Mouse (Mus musculus) forebrain, postnatal 0 days (tissue): ENCODE measurements around the gene Mtmr2. TPM values are rescaled to one million over a fixed set of nuclear protein-coding genes. Genes with fewer than 3 reads are reported as not detected.
"Not testable (repeated sequence)": the region's sequence is repeated elsewhere in the genome, so short reads cannot be mapped to it uniquely, and the experiment has no call there.

Experiments used
- ATAC-seq: fragments of 200-750 bp; cut with Nextera tagmentation; 2 replicates; pipeline ENCODE4 v1.8.0; 2017; ENCODE audit warnings: mild to moderate bottlenecking, moderate library complexity
- DNase-seq: peaks from one replicate; pipeline ENCODE4 v3.0.0-alpha.2; 2015
- H3K27ac ChIP-seq: fragments of 300-500 bp; sonication (generic); 2 replicates; pipeline ENCODE4 v1.5.1; 2014; ENCODE audit warnings: low read depth, mild to moderate bottlenecking, antibody characterized with exemption, low read length, moderate library complexity, mixed read lengths
- H3K27me3 ChIP-seq: fragments of 300-500 bp; sonication (generic); 2 replicates; pipeline ENCODE4 v1.6.1; 2014; ENCODE audit warnings: mild to moderate bottlenecking, low read length, mixed read lengths; ENCODE audit not compliant: insufficient read depth
- H3K36me3 ChIP-seq: fragments of 300-500 bp; sonication (generic); 2 replicates; pipeline ENCODE4 v1.6.1; 2014; ENCODE audit warnings: mild to moderate bottlenecking, moderate library complexity; ENCODE audit not compliant: insufficient read depth
- H3K4me1 ChIP-seq: fragments of 300-500 bp; sonication (generic); 2 replicates; pipeline ENCODE4 v1.6.1; 2014; ENCODE audit warnings: antibody characterized with exemption; ENCODE audit not compliant: insufficient read depth
- H3K4me2 ChIP-seq: fragments of 300-500 bp; sonication (generic); 2 replicates; pipeline ENCODE4 v1.6.1; 2014; ENCODE audit warnings: low read depth, mild to moderate bottlenecking, moderate library complexity
- H3K4me3 ChIP-seq: fragments of 300-500 bp; sonication (generic); 2 replicates; pipeline ENCODE4 v1.5.1; 2014; ENCODE audit warnings: low read depth, low read length, mixed read lengths
- H3K9ac ChIP-seq: fragments of 300-500 bp; sonication (generic); 2 replicates; pipeline ENCODE4 v1.6.1; 2014; ENCODE audit warnings: mild to moderate bottlenecking
- H3K9me3 ChIP-seq: fragments of 300-500 bp; sonication (generic); 2 replicates; pipeline ENCODE4 v1.6.1; 2016; ENCODE audit warnings: low read length
- CTCF ChIP-seq: sonication (generic); IDR thresholded peaks from 2 replicates; pipeline ENCODE4 v1.5.1; 2016; ENCODE audit warnings: antibody characterized with exemption, control low read depth, low read depth
- WGBS: fragments of 180-500 bp; shearing (Covaris S2); extraction: QIAGEN DNeasy Blood & Tissue Kit; methylation state at CpG from one replicate; pipeline ENCODE4 v1.1.7; 2014; 5-methylcytosine and 5-hydroxymethylcytosine counted together
- polyA plus RNA-seq: library from polyadenylated mRNA; unstranded; fragments of >200 nt; fragmentation: Nextera tagmentation; extraction: Ambion mirVana; gene quantifications from 2 replicates; pipeline ENCODE4 v1.2.1, GENCODE M21; 2015
- total RNA-seq: library from RNA; depleted of rRNA; stranded (reverse); fragments of >200 nt; gene quantifications from 2 replicates; pipeline ENCODE4 v1.2.3, GENCODE M21; 2014

Gene Mtmr2
- total and polyA plus RNA-seq, 2 experiments from 2014 or later: 50.3 to 53.5 TPM

DNA sequence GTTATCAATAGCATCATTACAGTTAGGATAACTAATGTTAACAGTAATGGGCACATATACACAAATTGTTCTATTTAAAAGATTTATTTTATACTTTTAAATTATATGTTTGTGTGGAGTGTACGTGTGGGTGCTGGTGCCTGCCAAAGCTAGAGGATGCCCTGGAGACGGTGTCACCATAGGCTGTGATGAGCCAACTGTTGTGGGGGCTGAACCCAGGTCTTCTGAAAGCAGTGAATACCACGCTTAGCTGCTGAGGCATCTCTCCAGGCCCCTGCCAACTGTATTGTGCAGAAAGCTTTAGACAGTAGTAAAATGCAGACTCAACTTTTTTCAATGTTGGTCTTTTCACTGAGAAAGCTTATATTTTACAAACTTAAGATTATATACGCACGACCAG is 38.8 kb upstream of the Mtmr2 start:
- DNase-seq: no peak
- no peak for ATAC-seq

DNA sequence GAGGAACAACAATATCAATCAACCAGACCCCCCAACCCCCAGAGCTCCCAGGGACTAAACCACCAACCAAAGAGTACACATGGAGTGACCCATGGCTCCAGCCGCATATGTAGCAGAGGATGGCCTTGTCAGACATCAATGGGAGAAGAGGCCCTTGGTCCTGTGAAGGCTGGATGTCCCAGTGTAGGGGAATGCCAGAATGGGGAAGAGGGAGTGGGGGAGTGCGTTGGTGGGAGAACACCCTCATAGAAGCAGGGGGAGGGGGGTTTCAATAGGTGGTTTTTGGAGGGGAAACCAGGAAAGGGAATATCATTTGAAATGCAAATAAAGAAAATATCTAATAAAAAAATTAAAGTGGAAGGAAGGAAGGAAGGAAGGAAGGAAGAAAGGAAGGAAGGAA is 32.3 kb upstream of the Mtmr2 start:
- not testable (repeated sequence) for H3K9ac ChIP-seq, H3K36me3 ChIP-seq, H3K27ac ChIP-seq, ATAC-seq, H3K27me3 ChIP-seq, H3K9me3 ChIP-seq, DNase-seq, H3K4me2 ChIP-seq, H3K4me3 ChIP-seq, H3K4me1 ChIP-seq
- WGBS: 79% methylated on average over 2 of the region's 2 CpGs

More for the DNA sequence above, 38.8 kb upstream of the Mtmr2 start:
- Histone ChIP-seq H3K27me3 (no peaks in the 10 kb centered on the region), H3K4me1 (no peaks in the 10 kb centered on the region), H3K4me2 (no peak overlapping the region), H3K4me3 (no peak overlapping the region), H3K9ac (no peak overlapping the region), H3K27ac (no peak overlapping the region), H3K9me3 (no peaks in the 10 kb centered on the region), H3K36me3 (no peaks in the 10 kb centered on the region; the same call in 1 of the 2 replicates)
- TF ChIP-seq CTCF: no peak
- WGBS: 72% methylated on average over 5 of the region's 5 CpGs

DNA sequence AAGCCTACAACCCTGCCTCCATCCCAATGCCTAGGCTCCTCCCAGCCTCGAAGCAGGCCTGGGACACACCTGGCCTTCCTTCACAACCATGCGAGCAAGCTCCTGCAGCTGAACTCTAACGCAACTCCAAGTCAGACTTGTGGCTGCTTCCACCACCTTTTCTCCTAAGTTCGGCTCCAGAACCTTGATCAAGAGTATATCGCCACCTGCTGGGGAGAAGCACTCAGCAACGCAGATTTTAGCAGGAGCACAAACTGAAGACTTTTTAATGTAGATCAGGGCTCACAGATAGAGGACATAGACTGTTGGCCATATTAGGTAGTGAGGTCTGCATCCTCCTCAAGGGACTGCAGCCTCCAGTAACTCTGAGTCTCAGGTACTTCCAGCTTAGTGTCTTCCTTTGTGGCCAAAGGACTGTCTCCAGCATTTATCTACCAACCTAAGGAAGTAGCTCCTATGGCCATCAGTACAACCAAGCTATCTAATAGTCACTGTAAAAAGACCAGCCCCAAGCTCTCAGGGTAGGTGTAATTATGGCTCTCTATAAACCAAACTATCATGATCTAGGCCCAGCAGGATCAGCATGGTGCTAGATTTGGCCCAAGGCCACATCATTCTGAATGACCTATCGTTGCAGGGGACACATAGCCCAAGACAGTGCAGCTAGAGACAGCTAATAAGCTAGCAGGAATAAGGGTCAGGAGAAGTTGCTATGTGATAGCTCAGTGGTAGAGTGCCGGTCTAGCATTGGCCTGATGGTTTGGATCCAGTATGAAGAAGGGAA is 31.7 kb upstream of the Mtmr2 start:
- WGBS: 22% methylated on average over 8 of the region's 8 CpGs
- Histone ChIP-seq H3K9ac (no peak overlapping the region), H3K4me2 (no peak overlapping the region; the same call in 1 of the 2 replicates), H3K4me3 (no peak overlapping the region), H3K27ac (no peak overlapping the region), H3K36me3 (no peaks in the 10 kb centered on the region), H3K27me3 (no peaks in the 10 kb centered on the region), H3K9me3 (no peaks in the 10 kb centered on the region), H3K4me1 (no peaks in the 10 kb centered on the region)
- peak; percentile 77 for ATAC-seq
- TF ChIP-seq CTCF: peak; percentile 98
- DNase-seq: peak; percentile 91

DNA sequence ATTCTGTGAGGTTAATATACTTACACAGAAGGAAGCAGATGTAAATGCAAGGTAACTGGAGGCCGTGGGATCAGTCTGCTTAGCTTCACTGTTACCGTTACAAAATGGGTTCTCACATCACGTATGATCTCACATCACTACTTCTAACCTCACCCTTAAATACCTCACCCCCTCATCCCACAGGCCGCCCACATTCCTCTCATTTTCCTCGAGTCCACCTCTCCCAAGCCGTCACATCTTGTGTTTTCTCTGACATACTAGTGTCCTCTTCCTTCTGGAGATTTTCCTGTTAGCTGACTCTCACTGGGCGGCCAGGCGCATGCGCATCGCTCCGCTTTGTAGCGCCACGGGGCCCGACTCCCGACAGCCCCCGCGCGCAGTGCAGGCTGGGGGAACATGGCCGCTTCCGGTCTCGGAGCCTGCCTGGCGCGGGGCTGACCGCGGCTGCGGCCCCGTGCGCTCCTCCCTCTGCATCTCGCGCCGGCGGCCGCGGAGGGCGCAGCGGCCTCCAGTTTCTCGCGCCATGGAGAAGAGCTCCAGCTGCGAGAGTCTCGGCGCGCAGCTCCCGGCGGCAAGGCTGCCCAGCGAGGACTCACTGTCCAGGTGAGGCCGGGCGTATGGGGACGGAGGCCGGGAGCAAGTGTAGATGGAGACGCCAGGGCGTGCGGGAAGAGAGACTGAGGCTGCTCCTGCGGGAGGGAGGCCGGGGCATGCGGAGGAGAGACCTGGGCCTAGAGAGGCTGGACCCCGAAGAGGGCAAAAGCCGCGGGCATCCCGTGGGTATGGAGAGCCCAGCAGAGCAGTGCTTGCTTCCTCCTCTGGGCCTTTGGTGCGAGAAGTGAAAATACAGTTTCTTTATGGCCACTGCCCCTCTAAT is 826 bp downstream of the Mtmr2 start:
- peak; percentile 97 for DNase-seq
- peak; percentile 20 for TF ChIP-seq CTCF
- WGBS: under 1% methylated on average over 60 of the region's 60 CpGs

DNA sequence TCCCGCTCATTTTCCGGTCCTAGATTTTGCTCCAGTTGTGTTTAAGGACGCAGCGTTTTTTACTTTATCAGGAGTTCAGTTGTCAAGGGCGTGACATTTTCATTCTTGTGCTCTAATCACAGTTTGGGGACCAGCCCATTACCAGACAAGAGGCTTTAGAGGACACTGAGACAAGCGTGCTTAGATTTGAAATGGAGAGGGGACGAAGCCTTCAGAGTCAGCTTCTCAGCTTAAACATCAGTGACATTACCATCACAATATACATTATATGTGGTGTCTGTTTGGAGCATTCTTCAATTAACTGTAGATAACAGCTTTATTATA is 1.4 kb downstream of the Mtmr2 start:
- Histone ChIP-seq H3K9me3 (no peaks in the 10 kb centered on the region), H3K27me3 (no peaks in the 10 kb centered on the region), H3K4me3 (peak overlapping the region; percentile 78), H3K36me3 (no peaks in the 10 kb centered on the region), H3K4me1 (peaks cover 9% of the 10 kb centered on the region; the same call in 1 of the 2 replicates), H3K9ac (peak overlapping the region; percentile 90), H3K4me2 (peak overlapping the region; percentile 69), H3K27ac (peak overlapping the region; percentile 89)
- no peak for DNase-seq
- no peak; the same call in 1 of the 2 replicates for ATAC-seq
- TF ChIP-seq CTCF: no peak
- WGBS: 4% methylated on average over 7 of the region's 7 CpGs

More for the DNA sequence above, 826 bp downstream of the Mtmr2 start:
- Histone ChIP-seq H3K27ac (peak overlapping the region; percentile 89), H3K27me3 (no peaks in the 10 kb centered on the region), H3K9ac (peak overlapping the region; percentile 90), H3K36me3 (no peaks in the 10 kb centered on the region), H3K9me3 (no peaks in the 10 kb centered on the region), H3K4me1 (peaks cover 9% of the 10 kb centered on the region; the same call in 1 of the 2 replicates), H3K4me2 (peak overlapping the region; percentile 69), H3K4me3 (peak overlapping the region; percentile 78)
- peak; percentile 100 for ATAC-seq

DNA sequence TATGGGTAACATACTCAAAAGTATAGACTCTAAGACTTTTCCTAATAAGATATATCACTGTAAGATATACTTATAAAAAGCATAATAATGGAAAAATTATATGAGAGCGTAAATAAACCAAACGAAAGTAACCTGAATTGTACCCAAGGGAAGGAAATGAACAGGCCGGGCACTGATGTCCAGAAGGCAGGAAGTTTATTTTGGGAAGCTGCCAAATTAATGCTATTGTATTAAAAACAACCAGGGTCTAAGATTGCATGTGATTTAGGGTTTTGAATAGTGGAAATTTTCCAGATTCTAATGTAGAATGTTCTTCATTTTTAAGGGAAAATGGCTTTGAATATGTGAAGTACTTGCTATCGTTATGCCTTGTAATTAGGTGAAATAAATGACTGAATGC is 4.3 kb downstream of the Mtmr2 start:
- no peak for DNase-seq
- no peak overlapping the region for H3K4me2 ChIP-seq
- H3K27me3 ChIP-seq: no peaks in the 10 kb centered on the region
- ATAC-seq: no peak
- H3K27ac ChIP-seq: no peak overlapping the region
- H3K4me1 ChIP-seq: peaks cover 9% of the 10 kb centered on the region; the same call in 1 of the 2 replicates
- 73% methylated on average over 4 of the region's 4 CpGs for WGBS
- no peak overlapping the region for H3K4me3 ChIP-seq
- no peak overlapping the region for H3K9ac ChIP-seq
- no peaks in the 10 kb centered on the region for H3K36me3 ChIP-seq
- TF ChIP-seq CTCF: no peak
- H3K9me3 ChIP-seq: no peaks in the 10 kb centered on the region

DNA sequence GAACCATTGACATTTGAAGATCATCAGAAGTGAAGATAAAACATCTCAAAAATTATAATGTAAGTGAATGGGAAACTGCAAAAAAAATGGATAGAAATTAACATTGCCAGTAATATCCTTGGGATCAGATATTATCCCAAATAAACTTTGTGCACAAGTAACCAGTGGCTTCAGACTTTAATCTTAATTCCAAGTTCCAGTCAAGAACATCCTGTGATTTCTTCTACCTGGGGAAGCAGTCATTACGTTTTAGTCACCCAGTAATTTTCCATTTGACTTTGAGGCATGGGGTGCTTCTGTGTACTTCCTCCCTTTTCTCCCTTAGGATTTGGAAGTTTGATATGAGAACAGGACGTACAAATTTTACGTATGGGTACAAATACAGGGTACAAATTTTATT is 12.2 kb downstream of the Mtmr2 start:
- TF ChIP-seq CTCF: no peak
- no peak for DNase-seq
- H3K4me1 ChIP-seq: no peaks in the 10 kb centered on the region
- WGBS: 94% methylated on average over 3 of the region's 3 CpGs
- no peaks in the 10 kb centered on the region for H3K36me3 ChIP-seq
- H3K9me3 ChIP-seq: no peaks in the 10 kb centered on the region
- H3K27me3 ChIP-seq: no peaks in the 10 kb centered on the region
- no peak for ATAC-seq
- no peak overlapping the region for H3K4me2 ChIP-seq
- H3K27ac ChIP-seq: no peak overlapping the region
- H3K4me3 ChIP-seq: no peak overlapping the region
- H3K9ac ChIP-seq: no peak overlapping the region
